Mouse (Mus musculus) CH12.LX (cell line): ENCODE data around the gene Med4. TPM values are rescaled to one million over a fixed set of nuclear protein-coding genes. Genes with fewer than 3 reads are reported as not detected.

Experiments used
- DNase-seq: peaks from one replicate; pipeline ENCODE4 v3.0.0-alpha.2; 2013; ENCODE audit errors: extremely low read depth
- H3K27ac ChIP-seq: 2 replicates; pipeline ENCODE4 v1.5.1; 2012; ENCODE audit warnings: low read depth, mild to moderate bottlenecking, control low read depth, moderate library complexity; ENCODE audit not compliant: insufficient read depth
- H3K27me3 ChIP-seq: replicated peaks from 2 replicates; pipeline ENCODE3; 2012; ENCODE audit warnings: inconsistent platforms
- H3K36me3 ChIP-seq, 2 experiments: replicated peaks in 1 of 2; 2 replicates each; pipeline versions ENCODE3 to v1.6.1; 2012; ENCODE audit warnings: inconsistent platforms in 1 of 2, low read length in 1 of 2, mild to moderate bottlenecking in 1 of 2, mixed read lengths in 1 of 2, moderate library complexity in 1 of 2; ENCODE audit not compliant: control insufficient read depth in 1 of 2, insufficient read depth in 1 of 2
- H3K4me1 ChIP-seq, 2 experiments: 2 replicates each; pipeline ENCODE4 v1.6.1; 2012; ENCODE audit warnings: inconsistent platforms in 1 of 2, moderate library complexity in 1 of 2; ENCODE audit not compliant: insufficient read depth in 2 of 2, control insufficient read depth in 1 of 2
- H3K4me2 ChIP-seq: 2 replicates; pipeline ENCODE4 v1.6.1; 2012; ENCODE audit warnings: low read depth, mild to moderate bottlenecking, control low read depth; ENCODE audit not compliant: poor library complexity, insufficient read depth, severe bottlenecking
- H3K4me3 ChIP-seq, 3 experiments: fragments of 150-350 bp in 1 of 3; sonication (generic) in 1 of 3; replicated peaks in 1 of 3; 2 replicates each; pipeline versions ENCODE3 to v1.5.1; 2011 to 2012; ENCODE audit warnings: low read depth in 2 of 3, low read length in 2 of 3, mild to moderate bottlenecking in 2 of 3, moderate library complexity in 2 of 3, control low read depth in 1 of 3, improper control_type of control experiment in 1 of 3, inconsistent platforms in 1 of 3, mixed read lengths in 1 of 3; ENCODE audit not compliant: poor library complexity in 1 of 3
- H3K79me2 ChIP-seq: replicated peaks from 2 replicates; pipeline ENCODE4 v1.6.1; 2012; ENCODE audit warnings: mild to moderate bottlenecking, moderate library complexity; ENCODE audit not compliant: control insufficient read depth, poor library complexity, insufficient read depth, severe bottlenecking; ENCODE audit errors: extremely low read depth
- H3K9ac ChIP-seq: 2 replicates; pipeline ENCODE4 v1.6.1; 2012; ENCODE audit warnings: low read depth, mild to moderate bottlenecking, control low read depth, moderate library complexity; ENCODE audit not compliant: insufficient read depth
- H3K9me3 ChIP-seq: replicated peaks from 2 replicates; pipeline ENCODE3; 2012; ENCODE audit warnings: low read length, inconsistent platforms, mixed read lengths
- CHD1 ChIP-seq: IDR thresholded peaks from 2 replicates; pipeline ENCODE4 v1.6.1; 2012; ENCODE audit warnings: low read depth, low read length, improper control_type of control experiment, inconsistent platforms
- CHD2 ChIP-seq: IDR thresholded peaks from 2 replicates; pipeline ENCODE4 v1.6.1; 2011; ENCODE audit warnings: low read length, improper control_type of control experiment
- ELF1 ChIP-seq: IDR thresholded peaks from 2 replicates; pipeline ENCODE4 v1.6.1; 2014; ENCODE audit warnings: low read depth, mild to moderate bottlenecking, inconsistent platforms, low read length, improper control_type of control experiment
- EP300 ChIP-seq: IDR thresholded peaks from 2 replicates; pipeline ENCODE4 v1.6.1; 2011; ENCODE audit warnings: low read length, improper control_type of control experiment
- ETS1 ChIP-seq: conservative IDR thresholded peaks from 2 replicates; pipeline ENCODE4 v1.6.1; 2012; ENCODE audit warnings: low read depth, mild to moderate bottlenecking, inconsistent platforms, low read length, improper control_type of control experiment, moderate library complexity
- HCFC1 ChIP-seq: IDR thresholded peaks from 2 replicates; pipeline ENCODE4 v1.6.1; 2012; ENCODE audit warnings: low read depth, mild to moderate bottlenecking, inconsistent platforms, low read length, improper control_type of control experiment
- IRF4 ChIP-seq: IDR thresholded peaks from 2 replicates; pipeline ENCODE4 v1.6.1; 2014; ENCODE audit warnings: low read depth, mild to moderate bottlenecking, inconsistent platforms, low read length, improper control_type of control experiment
- JUN ChIP-seq: IDR thresholded peaks from 2 replicates; pipeline ENCODE4 v1.6.1; 2011; ENCODE audit warnings: low read depth, mild to moderate bottlenecking, low read length, improper control_type of control experiment, moderate library complexity; ENCODE audit not compliant: insufficient read depth
- KAT2A ChIP-seq: IDR thresholded peaks from 2 replicates; pipeline ENCODE4 v1.6.1; 2012; ENCODE audit warnings: low read length, improper control_type of control experiment, inconsistent platforms; ENCODE audit not compliant: insufficient replicate concordance
- MAX ChIP-seq: IDR thresholded peaks from 2 replicates; pipeline ENCODE4 v1.6.1; 2011; ENCODE audit warnings: low read length, improper control_type of control experiment
- MAZ ChIP-seq: IDR thresholded peaks from 2 replicates; pipeline ENCODE4 v1.6.1; 2012; ENCODE audit warnings: low read depth, mild to moderate bottlenecking, inconsistent platforms, low read length, improper control_type of control experiment, moderate library complexity
- MEF2A ChIP-seq: IDR thresholded peaks from 2 replicates; pipeline ENCODE4 v1.6.1; 2014; ENCODE audit warnings: low read depth, mild to moderate bottlenecking, inconsistent platforms, low read length, improper control_type of control experiment, borderline replicate concordance
- MXI1 ChIP-seq: IDR thresholded peaks from 2 replicates; pipeline ENCODE4 v1.6.1; 2011; ENCODE audit warnings: mild to moderate bottlenecking, low read depth, low read length, improper control_type of control experiment
- NELFE ChIP-seq: IDR thresholded peaks from 2 replicates; pipeline ENCODE4 v1.6.1; 2011; ENCODE audit warnings: low read depth, low read length, improper control_type of control experiment
- NRF1 ChIP-seq: IDR thresholded peaks from 2 replicates; pipeline ENCODE4 v1.6.1; 2014; ENCODE audit warnings: low read depth, mild to moderate bottlenecking, inconsistent platforms, low read length, improper control_type of control experiment, moderate library complexity
- POLR2A ChIP-seq: IDR thresholded peaks from 2 replicates; pipeline ENCODE4 v1.6.1; 2011; ENCODE audit warnings: low read depth, mild to moderate bottlenecking, improper control_type of control experiment, low read length
- RAD21 ChIP-seq: IDR thresholded peaks from 2 replicates; pipeline ENCODE4 v1.6.1; 2011; ENCODE audit warnings: low read depth, mild to moderate bottlenecking, low read length, improper control_type of control experiment, moderate library complexity
- RCOR1 ChIP-seq: conservative IDR thresholded peaks from 2 replicates; pipeline ENCODE4 v1.6.1; 2012; ENCODE audit warnings: low read depth, mild to moderate bottlenecking, inconsistent platforms, low read length, improper control_type of control experiment
- SIN3A ChIP-seq: IDR thresholded peaks from 2 replicates; pipeline ENCODE4 v1.6.1; 2012; ENCODE audit warnings: low read length, improper control_type of control experiment, inconsistent platforms
- SMC3 ChIP-seq: IDR thresholded peaks from 2 replicates; pipeline ENCODE4 v1.6.1; 2011; ENCODE audit warnings: low read depth, low read length, improper control_type of control experiment
- TCF12 ChIP-seq: IDR thresholded peaks from 2 replicates; pipeline ENCODE4 v1.6.1; 2014; ENCODE audit warnings: low read depth, mild to moderate bottlenecking, inconsistent platforms, low read length, improper control_type of control experiment
- UBTF ChIP-seq: IDR thresholded peaks from 2 replicates; pipeline ENCODE4 v1.6.1; 2012; ENCODE audit warnings: low read depth, mild to moderate bottlenecking, inconsistent platforms, low read length, improper control_type of control experiment, moderate library complexity
- USF1 ChIP-seq: IDR thresholded peaks from 2 replicates; pipeline ENCODE4 v1.6.1; 2014; ENCODE audit warnings: low read depth, mild to moderate bottlenecking, inconsistent platforms, low read length, improper control_type of control experiment
- USF2 ChIP-seq: conservative IDR thresholded peaks from 2 replicates; pipeline ENCODE4 v1.6.1; 2011; ENCODE audit warnings: low read depth, low read length, improper control_type of control experiment
- ZKSCAN1 ChIP-seq: IDR thresholded peaks from 2 replicates; pipeline ENCODE4 v1.6.1; 2012; ENCODE audit warnings: low read depth, inconsistent platforms, low read length, improper control_type of control experiment, borderline replicate concordance
- ZMIZ1 ChIP-seq: IDR thresholded peaks from 2 replicates; pipeline ENCODE4 v1.6.1; 2012; ENCODE audit warnings: low read depth, mild to moderate bottlenecking, inconsistent platforms, low read length, improper control_type of control experiment
- ZNF384 ChIP-seq: IDR thresholded peaks from 2 replicates; pipeline ENCODE4 v1.6.1; 2012; ENCODE audit warnings: low read depth, low read length, improper control_type of control experiment, inconsistent platforms
- dilution Hi-C: fragments of 300-500 bp; cut with MboI; formaldehyde crosslinking; loops from 2 replicates; pipeline ENCODE4 v1.14.3; 2020; ENCODE audit warnings: low sequenced_read_pairs; ENCODE audit not compliant: extremely low pct_unique_long_range_greater_than_20kb, extremely low pct_ligation_motif_present
- in situ Hi-C: fragments of 300-500 bp; cut with MboI; formaldehyde crosslinking; loops from 3 replicates; pipeline ENCODE4 v1.14.3; 2019; ENCODE audit warnings: low sequenced_read_pairs, low pct_ligation_motif_present, low pct_unique_long_range_greater_than_20kb, mixed read lengths
- polyA plus RNA-seq: library from polyadenylated mRNA; unstranded; fragments of >175 nt; gene quantifications from 2 replicates; pipeline ENCODE4 v1.2.1, GENCODE M21; 2012; ENCODE audit warnings: low read depth; ENCODE audit not compliant: insufficient read length
- total RNA-seq, 2 experiments: library from RNA; depleted of rRNA; stranded (reverse); fragments of 300-350 nt in 1 of 2; fragments of >200 nt in 1 of 2; gene quantifications; 2 replicates each; pipeline ENCODE4 v1.2.3; 2012 to 2014

Med4 gene
- total and polyA plus RNA-seq, 3 experiments, result 45.6 to 61.5 (median 60.7) TPM

GRCm38 (mm10) chr14:73552341-73553121 lies 42.7 kb downstream of the Med4 start:
- H3K9ac ChIP-seq, result peak overlapping the region; percentile 88
- peak overlapping the region; percentile 90; the same call in 1 of the 2 replicates for H3K4me2 ChIP-seq
- H3K27ac ChIP-seq, result no peak overlapping the region
- H3K36me3 ChIP-seq, result peaks cover 4 to 19% of the 10 kb centered on the region in 2 experiments
- DNase-seq, result peak; percentile 92
- TF ChIP-seq IRF4, result 0 out of 2 replicates have a peak, but pooled peaks have one; percentile 9
- peak; percentile 59; the same call in 1 of the 2 replicates for TF ChIP-seq ZMIZ1
- peak; percentile 90 for TF ChIP-seq POLR2A
- TF ChIP-seq ZKSCAN1, result no peak
- no peak for TF ChIP-seq CHD2
- TF ChIP-seq MAX, result no peak
- peak; percentile 89 for TF ChIP-seq NELFE
- TF ChIP-seq ELF1, result peak; percentile 14; the same call in 1 of the 2 replicates
- TF ChIP-seq KAT2A, result no peak
- peak; percentile 69 for TF ChIP-seq HCFC1
- no peak for TF ChIP-seq JUN
- TF ChIP-seq RCOR1, result no peak
- 0 out of 2 replicates have a peak, but pooled peaks have one; percentile 61 for TF ChIP-seq UBTF
- TF ChIP-seq NRF1, result peak; percentile 94
- TF ChIP-seq EP300, result no peak
- TF ChIP-seq CHD1, result no peak
- TF ChIP-seq ETS1, result no peak
- no peak for TF ChIP-seq RAD21
- TF ChIP-seq MAZ, result no peak
- no peak for TF ChIP-seq SIN3A
- TF ChIP-seq USF2, result no peak
- 0 out of 2 replicates have a peak, but pooled peaks have one; percentile 10 for TF ChIP-seq MEF2A
- no peak for TF ChIP-seq MXI1
- TF ChIP-seq TCF12, result peak; percentile 88
- TF ChIP-seq ZNF384, result no peak
- no peak for TF ChIP-seq SMC3
- no peak for TF ChIP-seq USF1
- TF ChIP-seq, all 38 proteins: peak for 10
- Histone ChIP-seq H3K4me1 (peaks cover 0 to 24% of the 10 kb centered on the region in 2 experiments; a peak in 2 of 4 replicates), H3K27me3 (no peaks in the 10 kb centered on the region), H3K9me3 (no peaks in the 10 kb centered on the region), H3K79me2 (no peaks in the 10 kb centered on the region), H3K4me3 (peak overlapping the region; percentile 94 to 100 (median 94))
- dilution Hi-C loops (no loop called here), in situ Hi-C loops (no loop called here)
